Mouse (Mus musculus): ENCODE data around the gene Thnsl1. TPM values are rescaled to one million over a fixed set of nuclear protein-coding genes. Genes with fewer than 3 reads are reported as not detected.
"Not testable (repeated sequence)": the region's sequence is repeated elsewhere in the genome, so short reads cannot be mapped to it uniquely, and the experiment has no call there.

Gene Thnsl1
- total RNA-seq, 2 experiments from 2014 or later: 3.6 to 5.2 TPM

DNA sequence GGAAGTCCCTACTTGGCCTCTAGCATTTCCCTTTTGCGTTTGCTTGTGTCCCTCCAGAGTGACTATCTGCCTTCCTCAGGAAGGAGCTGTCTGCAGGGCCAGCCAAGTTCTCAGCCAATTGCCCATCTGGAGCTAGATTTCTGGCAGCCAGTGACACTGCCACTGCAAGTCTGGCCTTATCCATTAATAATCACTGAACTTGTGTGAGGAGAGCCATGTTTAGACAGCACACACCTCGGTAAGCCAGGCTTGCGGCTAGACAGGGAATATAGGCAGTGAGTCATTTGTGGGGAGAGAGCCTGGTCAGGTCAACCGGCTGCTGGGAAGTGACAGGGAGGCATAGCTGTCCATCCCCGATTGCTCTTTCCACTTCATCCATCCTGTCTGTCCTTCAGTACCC lies 31.3 kb downstream of the Thnsl1 start:
- DNase-seq: peak; percentile 12

DNA sequence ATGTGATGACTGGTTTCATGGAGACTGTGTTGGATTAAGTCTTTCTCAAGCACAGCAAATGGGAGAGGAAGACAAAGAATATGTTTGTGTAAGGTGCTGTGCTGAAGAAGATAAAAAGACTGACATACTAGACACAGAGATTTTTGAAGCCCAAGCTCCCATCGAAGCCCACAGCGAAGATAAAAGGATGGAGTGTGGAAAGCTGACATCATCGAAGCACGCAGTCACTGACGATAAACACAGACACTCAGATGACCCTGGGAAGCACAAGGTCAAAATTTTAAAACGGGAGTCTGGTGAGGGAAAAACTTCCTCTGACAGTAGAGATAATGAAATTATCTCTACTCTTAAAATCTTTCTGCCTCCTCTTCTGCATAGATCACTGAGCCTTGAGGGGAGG lies 38.6 kb downstream of the Thnsl1 start:
- DNase-seq: not testable (repeated sequence)

DNA sequence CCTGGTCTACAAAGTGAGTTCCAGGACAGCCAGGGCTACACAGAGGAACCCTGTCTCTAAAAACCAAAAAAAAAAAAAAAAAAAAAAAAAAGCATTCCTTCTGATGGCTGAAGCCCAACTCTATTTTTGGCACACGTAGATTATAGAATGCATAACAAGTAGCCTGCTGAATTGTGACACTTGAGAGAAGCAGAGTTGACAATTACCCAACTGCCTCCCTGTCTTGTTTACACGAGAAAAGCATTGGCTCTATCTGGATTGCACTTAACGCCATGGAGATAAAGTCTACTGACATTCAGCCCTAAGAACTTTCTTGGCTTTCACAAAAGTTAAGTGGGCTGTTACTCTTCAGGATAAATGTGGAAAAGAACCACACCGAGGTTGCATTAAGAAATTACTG lies 39.5 kb downstream of the Thnsl1 start:
- DNase-seq: no peak

DNA sequence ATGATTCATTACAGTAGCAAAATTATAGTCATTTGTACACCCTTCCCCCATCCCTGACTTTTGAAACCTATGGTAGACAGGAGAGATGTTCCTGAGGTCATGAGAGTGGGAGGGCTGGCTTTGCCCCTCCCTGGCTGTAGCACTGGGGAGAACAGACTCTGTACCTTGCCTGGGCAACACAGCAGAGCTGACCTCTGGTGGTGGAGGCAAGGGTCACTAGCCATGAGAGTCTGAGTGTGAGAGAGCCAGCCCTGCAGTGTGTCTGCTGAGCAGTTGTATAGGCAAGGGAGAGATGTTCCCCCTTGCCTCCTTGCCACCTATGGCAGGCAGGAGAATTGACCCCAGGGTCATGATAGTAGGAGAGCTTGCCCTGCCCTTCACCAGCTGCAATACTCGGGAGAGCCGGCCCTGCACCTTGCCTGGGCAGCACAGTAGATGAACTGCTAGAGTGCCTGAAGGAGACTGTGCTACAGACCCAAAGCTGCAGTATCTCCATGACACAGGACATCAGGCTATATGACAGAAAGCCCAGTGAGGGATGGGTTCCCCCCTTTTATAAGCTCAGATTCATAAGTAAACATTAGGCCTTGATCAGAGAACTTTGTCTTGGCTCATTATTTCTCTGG lies 40.1 kb downstream of the Thnsl1 start:
- DNase-seq: peak; percentile 14

DNA sequence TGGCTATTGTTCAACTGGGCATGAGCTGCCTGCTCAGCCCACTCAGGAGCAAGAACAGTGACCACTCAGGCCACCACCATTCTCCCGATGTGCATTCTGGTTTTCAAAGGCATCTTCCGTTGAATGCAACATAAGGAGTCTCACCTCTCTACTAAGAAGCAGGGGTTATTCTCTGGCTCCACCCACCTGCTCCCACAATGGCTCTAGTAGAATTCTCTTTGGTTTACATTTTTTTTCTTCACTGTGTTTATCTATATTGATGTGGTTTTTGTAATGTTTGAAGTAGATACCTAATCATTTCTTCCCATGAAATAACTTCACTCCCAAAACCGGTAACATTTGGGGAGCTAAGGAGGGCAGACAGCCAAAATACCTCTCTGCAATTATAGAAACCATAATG lies 48.1 kb downstream of the Thnsl1 start:
- no peak for DNase-seq

DNA sequence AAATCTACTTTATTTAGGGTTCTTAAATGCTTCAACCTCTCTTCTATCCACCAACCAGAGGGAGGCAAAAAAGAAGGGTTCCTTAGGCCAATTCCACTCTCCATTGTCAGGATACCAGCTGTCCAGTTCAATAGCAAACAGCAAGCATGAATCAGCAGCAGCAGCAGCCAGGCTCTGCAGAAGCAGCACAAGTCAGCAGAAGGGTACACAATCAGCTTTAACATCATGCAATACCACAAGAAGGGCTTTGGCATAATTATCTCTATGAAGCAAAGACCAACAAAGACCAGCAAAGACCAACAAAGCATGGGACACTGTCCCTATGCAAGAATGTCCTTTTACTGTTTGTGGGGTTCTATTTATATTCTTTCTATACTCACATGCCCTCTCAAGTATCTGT lies 48.8 kb downstream of the Thnsl1 start:
- no peak for DNase-seq

DNA sequence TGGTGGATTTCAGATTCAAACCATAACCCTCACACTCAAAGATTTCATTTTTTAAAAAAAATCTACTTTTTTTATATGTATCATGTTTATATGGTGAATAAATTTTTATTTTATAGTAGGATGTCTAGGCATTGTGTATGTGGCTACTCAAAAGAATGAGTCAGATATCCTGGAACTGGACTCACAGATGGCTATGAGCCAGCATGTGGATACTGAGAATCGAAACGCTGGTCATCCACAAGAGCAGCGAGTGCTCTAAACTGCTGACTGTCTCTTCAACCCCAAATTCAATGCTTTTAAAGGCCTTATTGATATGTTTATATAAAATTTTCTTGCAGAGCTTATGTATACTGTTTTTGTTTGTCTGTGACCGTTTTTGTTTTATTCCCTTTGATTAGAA lies 52.8 kb downstream of the Thnsl1 start:
- DNase-seq: no peak

DNA sequence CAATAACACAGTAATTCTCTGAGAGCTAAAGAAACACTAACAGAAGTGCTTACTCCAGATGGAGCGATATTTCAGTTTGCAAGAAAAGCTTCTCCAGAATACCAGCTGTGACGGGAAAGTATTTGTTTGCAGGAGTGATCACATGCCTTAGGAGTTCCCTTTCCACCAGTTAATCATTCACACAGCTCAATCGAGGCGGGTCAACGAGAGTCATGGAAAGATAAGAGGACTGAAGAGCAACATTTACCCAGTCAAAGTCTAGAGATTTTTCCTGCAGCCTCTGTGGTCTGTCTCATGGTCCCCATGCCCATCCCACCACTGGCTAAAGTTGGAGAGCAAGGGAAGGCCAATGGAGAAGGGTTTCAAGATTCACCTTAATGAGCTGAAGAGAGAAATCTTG lies 53.6 kb downstream of the Thnsl1 start:
- no peak for DNase-seq

DNA sequence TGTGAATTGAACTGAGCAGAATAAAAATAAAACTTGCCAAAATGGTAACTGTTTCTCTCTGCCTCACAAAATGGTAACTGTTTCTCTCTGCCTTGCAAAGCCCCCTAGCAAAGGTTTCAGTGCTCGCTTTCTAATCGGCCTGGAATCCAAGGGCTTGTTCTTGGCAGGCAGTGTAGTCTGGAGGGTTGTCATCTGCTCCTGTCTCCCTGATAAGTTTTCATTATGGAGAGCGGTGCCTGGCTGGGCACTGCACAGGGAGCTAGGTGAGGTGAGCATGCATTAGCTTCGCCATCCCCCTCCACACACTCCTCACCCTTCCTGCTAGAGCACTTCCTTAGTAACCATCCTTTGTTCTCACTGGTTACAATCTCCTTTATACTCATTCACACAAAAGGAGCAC lies 54.5 kb downstream of the Thnsl1 start:
- no peak for DNase-seq

DNA sequence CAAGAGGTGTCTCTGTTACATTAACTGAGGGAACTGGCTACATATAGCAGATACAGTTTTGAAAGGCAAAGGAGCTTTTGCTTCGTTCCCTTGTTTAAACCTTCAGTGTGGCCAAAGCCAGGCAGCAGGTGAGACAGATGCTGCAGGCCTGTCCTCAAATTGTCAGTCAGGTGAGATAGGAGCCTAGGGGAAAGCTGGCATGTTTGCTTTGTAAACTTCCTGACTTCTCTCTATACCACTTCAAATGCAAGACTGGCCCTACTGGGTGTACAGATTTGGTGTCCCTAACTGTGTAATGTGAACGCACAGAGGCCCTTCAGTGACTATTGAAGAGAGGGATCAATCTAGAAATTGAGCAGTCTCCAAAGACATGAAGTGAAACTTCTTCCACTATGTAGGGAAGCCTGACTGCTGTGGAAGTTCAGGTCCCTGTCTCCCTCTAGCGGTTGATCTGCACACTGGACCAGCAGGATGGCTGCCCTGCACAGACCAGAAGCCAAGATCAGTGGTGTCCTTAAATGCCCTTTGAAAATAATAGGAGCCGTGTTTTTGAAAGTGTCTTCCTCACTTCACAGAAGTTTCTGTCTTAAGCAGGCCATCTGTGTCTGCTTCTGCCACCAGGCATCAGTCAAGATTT lies 56.0 kb downstream of the Thnsl1 start:
- DNase-seq: peak; percentile 71

DNA sequence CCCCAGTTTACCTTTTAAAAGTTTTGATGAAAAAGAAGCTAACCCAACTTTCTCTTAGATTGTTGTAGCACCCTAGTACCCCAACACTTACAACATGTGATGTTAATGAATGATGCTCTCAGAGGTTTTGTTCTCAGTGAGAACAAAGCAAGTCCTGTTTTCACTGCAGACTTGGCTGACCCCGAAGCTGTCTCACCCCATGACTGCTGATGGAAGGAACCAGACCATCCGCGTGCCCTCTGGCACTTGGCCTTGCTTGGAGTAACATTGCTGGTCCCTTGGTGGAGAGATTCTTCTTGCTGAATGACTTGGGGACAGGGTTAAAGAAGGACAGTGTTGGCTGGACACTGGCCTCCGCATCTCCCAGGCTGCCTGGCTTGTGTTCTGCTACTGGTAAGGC lies 58.5 kb downstream of the Thnsl1 start:
- no peak for DNase-seq

Other genes starting within 250 kb of the Thnsl1 start
- gene Arhgap21, start 236.8 kb upstream of the Thnsl1 start, total RNA-seq (2021): 100 to 1,000 TPM; 138 to 140 TPM
- 1 to 10 TPM; 4.8 to 6.5 TPM for gene Enkur, start 359 bp upstream of the Thnsl1 start, total RNA-seq (2021)
- gene Gpr158, start 161.8 kb downstream of the Thnsl1 start, total RNA-seq (2021): under 1 TPM; 0.05 to 0.14 TPM